Mouse (Mus musculus) testis, adult 2 months (tissue): Measurements from ENCODE around the gene Hint1. TPM values are rescaled to one million over a fixed set of nuclear protein-coding genes. Genes with fewer than 3 reads are reported as not detected.
A peak's percentile ranks its signal among the peaks of the same experiment; 100 is the strongest.
"Not testable (repeated sequence)": the region's sequence is repeated elsewhere in the genome, so short reads cannot be mapped to it uniquely, and the experiment has no call there.

Experiments
- H3K27ac ChIP-seq: fragments of 200-500 bp; 2 replicates; pipeline ENCODE4 v1.5.1; 2012; ENCODE audit warnings: low read depth, low read length; ENCODE audit not compliant: control insufficient read depth, insufficient read depth
- H3K27me3 ChIP-seq: fragments of 200-500 bp; 2 replicates; pipeline ENCODE4 v1.6.1; 2012; ENCODE audit warnings: mild to moderate bottlenecking, low read length, moderate library complexity; ENCODE audit not compliant: control insufficient read depth, insufficient read depth
- H3K36me3 ChIP-seq: fragments of 200-500 bp; 2 replicates; pipeline ENCODE4 v1.6.1; 2012; ENCODE audit warnings: mild to moderate bottlenecking, low read length; ENCODE audit not compliant: control insufficient read depth, insufficient read depth
- H3K4me1 ChIP-seq: fragments of 200-500 bp; 2 replicates; pipeline ENCODE4 v1.6.1; 2012; ENCODE audit warnings: low read length; ENCODE audit not compliant: control insufficient read depth, insufficient read depth
- H3K4me3 ChIP-seq: fragments of 200-500 bp; 2 replicates; pipeline ENCODE4 v1.5.1; 2012; ENCODE audit warnings: low read depth, mild to moderate bottlenecking, low read length, moderate library complexity, mixed read lengths; ENCODE audit not compliant: control insufficient read depth
- CTCF ChIP-seq: fragments of 200-500 bp; IDR thresholded peaks from 2 replicates; pipeline ENCODE4 v1.5.1; 2012; ENCODE audit warnings: low read depth, mild to moderate bottlenecking, inconsistent platforms, low read length, moderate library complexity; ENCODE audit not compliant: control insufficient read depth, insufficient read depth, insufficient replicate concordance
- POLR2A ChIP-seq: fragments of 200-500 bp; IDR thresholded peaks from 2 replicates; pipeline ENCODE4 v1.6.1; 2012; ENCODE audit warnings: low read depth, mild to moderate bottlenecking, inconsistent platforms, low read length, moderate library complexity; ENCODE audit not compliant: control insufficient read depth
- polyA plus RNA-seq: library from polyadenylated mRNA; depleted of rRNA; stranded (reverse); fragments of >200 nt; gene quantifications from 2 replicates; pipeline ENCODE4 v1.2.3, GENCODE M21; 2012

The Hint1 gene
- polyA plus RNA-seq, 1 experiment: 372 TPM

GRCm38 (mm10) chr11:54884197-54884828 is 18.1 kb downstream of the Hint1 start:
- H3K27ac ChIP-seq: peak overlapping the region; percentile 77; the same call in 1 of the 2 replicates
- no peaks in the 10 kb centered on the region for H3K36me3 ChIP-seq
- H3K4me3 ChIP-seq: no peak overlapping the region
- TF ChIP-seq POLR2A (no peak), CTCF (no peak)
- H3K4me1 ChIP-seq: peaks cover 3% of the 10 kb centered on the region
- no peaks in the 10 kb centered on the region for H3K27me3 ChIP-seq

- H3K4me1 ChIP-seq: peaks cover 3% of the 10 kb centered on the region
- H3K36me3 ChIP-seq: no peaks in the 10 kb centered on the region
- no peaks in the 10 kb centered on the region for H3K27me3 ChIP-seq
- peak overlapping the region; percentile 77; the same call in 1 of the 2 replicates for H3K27ac ChIP-seq
- 0 out of 2 replicates have a peak overlapping the region, but pooled peaks have one; percentile 9 for H3K4me3 ChIP-seq
- TF ChIP-seq CTCF: no peak
- TF ChIP-seq POLR2A: no peak
Measured at GRCm38 (mm10) chr11:54884937-54885336, 18.8 kb downstream of the Hint1 start.

- Histone ChIP-seq H3K4me1 (peaks cover 3% of the 10 kb centered on the region), H3K27me3 (no peaks in the 10 kb centered on the region), H3K36me3 (no peaks in the 10 kb centered on the region), H3K27ac (peak overlapping the region; percentile 3; the same call in 1 of the 2 replicates), H3K4me3 (peak overlapping the region; percentile 2; the same call in 1 of the 2 replicates)
- TF ChIP-seq POLR2A: no peak
- TF ChIP-seq CTCF: no peak
Measured at GRCm38 (mm10) chr11:54885406-54885805, 19.2 kb downstream of the Hint1 start.

DNA sequence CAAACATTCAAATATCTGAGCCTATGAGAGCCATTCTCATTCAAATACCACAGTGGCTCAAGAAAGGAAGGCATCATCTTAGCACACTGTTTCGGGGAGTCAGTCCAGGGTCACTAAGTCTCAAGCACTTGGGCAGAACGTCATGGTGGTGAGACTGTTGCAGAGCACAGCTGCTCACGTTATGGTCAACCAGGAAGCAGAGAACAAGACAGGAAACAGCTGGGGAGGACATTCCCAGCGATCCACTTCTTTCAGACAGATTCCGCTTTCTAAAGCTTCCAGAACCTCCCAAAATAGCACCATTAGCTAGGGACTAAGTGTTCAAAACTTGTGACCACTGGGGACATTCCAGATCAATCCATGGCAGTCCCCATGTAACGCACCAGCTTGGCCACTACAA is 21.7 kb downstream of the Hint1 start:
- no peaks in the 10 kb centered on the region for H3K36me3 ChIP-seq
- no peaks in the 10 kb centered on the region for H3K27me3 ChIP-seq
- no peak overlapping the region for H3K27ac ChIP-seq
- H3K4me1 ChIP-seq: peaks cover 9% of the 10 kb centered on the region
- TF ChIP-seq CTCF (no peak), POLR2A (no peak)
- no peak overlapping the region for H3K4me3 ChIP-seq

GRCm38 (mm10) chr11:54891341-54891740 is 25.2 kb downstream of the Hint1 start:
- no peaks in the 10 kb centered on the region for H3K36me3 ChIP-seq
- no peak overlapping the region for H3K27ac ChIP-seq
- H3K27me3 ChIP-seq: no peaks in the 10 kb centered on the region
- no peak for TF ChIP-seq CTCF
- TF ChIP-seq POLR2A: no peak
- no peak overlapping the region for H3K4me3 ChIP-seq
- peaks cover 6% of the 10 kb centered on the region; the same call in 1 of the 2 replicates for H3K4me1 ChIP-seq

DNA sequence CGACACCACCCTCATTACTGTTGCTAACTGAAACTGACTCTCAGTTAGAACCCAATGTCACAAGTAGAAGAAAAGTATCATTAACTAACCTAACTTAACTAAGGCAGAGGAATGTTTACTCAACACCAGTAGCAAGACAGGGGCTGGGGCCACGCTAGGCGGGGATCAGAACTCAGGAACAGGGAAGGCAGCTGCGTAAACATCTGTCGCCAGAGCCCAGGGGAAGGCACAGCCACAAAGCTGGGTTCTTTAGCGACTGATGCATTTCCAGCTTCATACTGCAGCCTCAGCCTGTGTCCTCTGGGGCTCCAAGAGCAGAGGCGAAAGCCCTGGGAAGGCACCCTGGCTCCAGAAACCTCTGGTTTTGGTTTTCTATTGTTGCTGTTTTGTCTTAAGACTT is 25.9 kb downstream of the Hint1 start:
- no peak for TF ChIP-seq CTCF
- TF ChIP-seq POLR2A: no peak
- H3K4me3 ChIP-seq: no peak overlapping the region
- no peaks in the 10 kb centered on the region for H3K36me3 ChIP-seq
- H3K27ac ChIP-seq: no peak overlapping the region
- H3K27me3 ChIP-seq: no peaks in the 10 kb centered on the region
- H3K4me1 ChIP-seq: peaks cover 6% of the 10 kb centered on the region; the same call in 1 of the 2 replicates

DNA sequence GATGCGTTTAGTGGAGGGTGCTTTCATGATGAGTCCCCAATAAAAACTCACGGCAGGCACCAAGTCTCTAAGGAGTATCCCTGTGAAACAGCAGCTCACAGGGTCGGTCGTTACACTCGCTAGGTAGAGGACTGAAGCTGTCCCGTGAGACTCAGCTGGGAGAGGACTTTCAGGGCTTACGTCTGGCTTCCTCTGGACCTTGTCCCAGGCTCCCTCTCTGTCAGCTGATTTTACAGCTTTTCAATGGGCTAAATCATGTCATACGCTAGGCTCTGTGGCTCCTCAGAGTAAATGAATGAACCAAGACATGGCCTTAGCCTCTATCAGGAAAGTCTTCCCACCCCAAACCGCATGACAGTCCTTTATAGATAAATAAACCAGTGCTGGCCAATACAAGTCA is 28.4 kb downstream of the Hint1 start:
- Histone ChIP-seq H3K4me1 (peaks cover 6% of the 10 kb centered on the region), H3K27me3 (no peaks in the 10 kb centered on the region), H3K4me3 (no peak overlapping the region), H3K27ac (no peak overlapping the region), H3K36me3 (no peaks in the 10 kb centered on the region)
- TF ChIP-seq POLR2A (no peak), CTCF (no peak)

DNA sequence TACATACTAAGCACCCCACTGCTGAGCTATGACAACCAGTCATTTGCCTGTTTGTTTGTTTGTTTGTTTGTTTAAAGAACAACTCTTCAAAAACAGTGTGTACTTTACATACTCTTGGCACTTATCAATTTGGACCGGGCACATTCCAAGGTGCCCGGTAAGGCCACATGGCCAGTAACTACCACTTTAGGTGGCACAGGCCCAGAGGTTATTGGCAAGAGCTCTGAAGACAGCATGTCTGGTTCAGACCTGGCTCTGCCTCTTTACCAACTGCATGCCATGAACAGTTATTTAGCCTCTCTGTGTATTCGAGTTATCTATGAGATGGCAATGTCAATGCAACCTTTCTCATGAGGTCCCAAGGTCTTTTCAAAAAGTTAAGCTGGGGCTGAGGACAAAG is 30.5 kb downstream of the Hint1 start:
- not testable (repeated sequence) for H3K4me3 ChIP-seq, H3K27ac ChIP-seq, H3K27me3 ChIP-seq, H3K4me1 ChIP-seq, H3K36me3 ChIP-seq
